Mouse (Mus musculus): ENCODE results near the gene Zbtb42.
A peak's percentile ranks its signal among the peaks of the same experiment; 100 is the strongest.

The Zbtb42 gene

GRCm38 (mm10) chr12:112678555-112679026 lies at the start of gene Zbtb42:
Zbtb42 (plus strand) TSS chr12:112678828.
- no peak for DNase-seq (ENCODE audit: low spot score in 2 of 2)

GRCm38 (mm10) chr12:112628928-112629721 lies 49.5 kb upstream of the Zbtb42 start:
- no peak for DNase-seq (ENCODE audit: low spot score in 2 of 2)

- no peak for DNase-seq (ENCODE audit: low spot score in 2 of 2)
These were observed 48.6 kb upstream of the Zbtb42 start for GRCm38 (mm10) chr12:112630029-112630428.

GRCm38 (mm10) chr12:112630796-112631195 lies 47.8 kb upstream of the Zbtb42 start:
- DNase-seq (ENCODE audit: low spot score in 2 of 2): no peak

- no peak for DNase-seq (ENCODE audit: low spot score in 2 of 2)
These were observed 47.2 kb upstream of the Zbtb42 start for GRCm38 (mm10) chr12:112631472-112631871.

- no peak for DNase-seq (ENCODE audit: low spot score in 2 of 2)
These were observed 46.4 kb upstream of the Zbtb42 start for GRCm38 (mm10) chr12:112632084-112632777.

- DNase-seq (ENCODE audit: low spot score in 2 of 2): no peak
These were observed 45.7 kb upstream of the Zbtb42 start for GRCm38 (mm10) chr12:112632907-112633306.

- DNase-seq (ENCODE audit: low spot score in 2 of 2): no peak
These were observed 44.9 kb upstream of the Zbtb42 start for GRCm38 (mm10) chr12:112633686-112634085.

GRCm38 (mm10) chr12:112639526-112639925 lies 39.1 kb upstream of the Zbtb42 start:
- DNase-seq (ENCODE audit: low spot score in 2 of 2): no peak

- no peak for DNase-seq (ENCODE audit: low spot score in 2 of 2)
These were observed 35.5 kb upstream of the Zbtb42 start for GRCm38 (mm10) chr12:112643126-112643525.

- DNase-seq (ENCODE audit: low spot score in 2 of 2): peak; percentile 88 to 95
These were observed 34.3 kb upstream of the Zbtb42 start, which contains the start of gene Siva1 for GRCm38 (mm10) chr12:112644180-112644854. Siva1 (plus strand) TSS chr12:112644679.

GRCm38 (mm10) chr12:112644855-112645506 lies 33.6 kb upstream of the Zbtb42 start:
- no peak for DNase-seq (ENCODE audit: low spot score in 2 of 2)

GRCm38 (mm10) chr12:112646139-112646538 lies 32.5 kb upstream of the Zbtb42 start:
- DNase-seq (ENCODE audit: low spot score in 2 of 2): no peak

- DNase-seq (ENCODE audit: low spot score in 2 of 2): no peak
These were observed 30.5 kb upstream of the Zbtb42 start for GRCm38 (mm10) chr12:112648081-112648480.

- DNase-seq (ENCODE audit: low spot score in 2 of 2): no peak
These were observed 26.7 kb upstream of the Zbtb42 start for GRCm38 (mm10) chr12:112651778-112652439.

- DNase-seq (ENCODE audit: low spot score in 2 of 2): peak; percentile 85 to 87
These were observed 25.3 kb upstream of the Zbtb42 start for GRCm38 (mm10) chr12:112653157-112653824.

GRCm38 (mm10) chr12:112654076-112654475 lies 24.6 kb upstream of the Zbtb42 start:
- DNase-seq (ENCODE audit: low spot score in 2 of 2): no peak

GRCm38 (mm10) chr12:112658619-112659018 lies 20.0 kb upstream of the Zbtb42 start:
- DNase-seq (ENCODE audit: low spot score in 2 of 2): no peak

- DNase-seq (ENCODE audit: low spot score in 2 of 2): peak; percentile 49 to 56
These were observed 19.5 kb upstream of the Zbtb42 start for GRCm38 (mm10) chr12:112659109-112659508.

GRCm38 (mm10) chr12:112660576-112661326 lies 17.9 kb upstream of the Zbtb42 start:
- DNase-seq (ENCODE audit: low spot score in 2 of 2): no peak
